ENCODE assay signal across 29 mouse cellular contexts in genomic region chr10:59636048-59636447, GRCm38 (mm10). TPM values are rescaled to one million over a fixed set of nuclear protein-coding genes. Genes with fewer than 3 reads are reported as not detected.
DNase-seq lines count a peak whose midpoint lies in the region; ATAC-seq and TF ChIP-seq lines count a peak whose summit lies in the region.
"Had no signal": no experiment of that assay in that cellular context is flagged by ENCODE, and none has a peak within 500 bp of the region (broad histone marks: within the 10 kb centered on the region; RNA-seq: fewer than 3 reads in every experiment).

No protein-coding gene starts in this region.

- no peak overlapping the region for H3K9ac ChIP-seq in embryonic facial prominence, embryonic 14.5 days (ENCODE audit: low read depth, low read length)
- H3K9ac ChIP-seq in midbrain, embryonic 11.5 days (ENCODE audit: low read length): no peak overlapping the region
- no peak overlapping the region for H3K9ac ChIP-seq in midbrain, embryonic 15.5 days
- H3K9ac ChIP-seq: embryonic facial prominence, embryonic 15.5 days; forebrain, embryonic 12.5 days; heart, embryonic 13.5 days; hindbrain, embryonic 15.5 days; kidney, embryonic 15.5 days; liver, embryonic 12.5 days; liver, postnatal 0 days; neural tube, embryonic 15.5 days had no signal

- peak; percentile 38; the same call in 1 of the 2 replicates for ATAC-seq in embryonic facial prominence, embryonic 14.5 days (ENCODE audit: low read depth)
- peak; percentile 70 for ATAC-seq in midbrain, embryonic 11.5 days (ENCODE audit: low FRiP score)
- ATAC-seq in midbrain, embryonic 15.5 days (replicated peaks): no peak
- ATAC-seq: liver, embryonic 12.5 days; liver, postnatal 0 days had no signal

- WGBS in embryonic facial prominence, embryonic 14.5 days: 74% methylated on average over 2 of the region's 2 CpGs
- 91% methylated on average over 2 of the region's 2 CpGs for WGBS in embryonic facial prominence, embryonic 10.5 days
- 49% methylated on average over 2 of the region's 2 CpGs for WGBS in midbrain, embryonic 11.5 days
- 45% methylated on average over 2 of the region's 2 CpGs for WGBS in midbrain, embryonic 15.5 days

- no peak for TF ChIP-seq CTCF in brain, embryonic 14.5 days (IDR thresholded peaks at IDR 0.05; ENCODE audit: borderline replicate concordance, extremely low read depth, insufficient read depth, insufficient read length)

- no peak overlapping the region for H3K4me2 ChIP-seq in embryonic facial prominence, embryonic 14.5 days (ENCODE audit: low read depth, low read length)
- no peak overlapping the region for H3K4me2 ChIP-seq in midbrain, embryonic 11.5 days
- no peak overlapping the region for H3K4me2 ChIP-seq in midbrain, embryonic 15.5 days
- H3K4me2 ChIP-seq: forebrain, embryonic 12.5 days; heart, embryonic 13.5 days; hindbrain, embryonic 15.5 days; liver, embryonic 12.5 days; neural tube, embryonic 15.5 days had no signal

- H3K36me3 ChIP-seq in embryonic facial prominence, embryonic 14.5 days (ENCODE audit: control insufficient read depth, insufficient read depth, low read length): no peaks in the 10 kb centered on the region
- no peaks in the 10 kb centered on the region for H3K36me3 ChIP-seq in embryonic facial prominence, embryonic 10.5 days (replicated peaks)
- H3K36me3 ChIP-seq in midbrain, embryonic 11.5 days (ENCODE audit: control insufficient read depth, insufficient read depth, low read length): no peaks in the 10 kb centered on the region
- H3K36me3 ChIP-seq in midbrain, embryonic 15.5 days (replicated peaks): no peaks in the 10 kb centered on the region
- H3K36me3 ChIP-seq: embryonic facial prominence, embryonic 15.5 days; forebrain, embryonic 12.5 days; heart, embryonic 13.5 days; hindbrain, embryonic 10.5 days; hindbrain, embryonic 15.5 days; kidney, embryonic 15.5 days; limb, embryonic 13.5 days; liver, embryonic 12.5 days; neural tube, embryonic 15.5 days had no signal

- TF ChIP-seq POLR2A in brain, embryonic 14.5 days (IDR thresholded peaks at IDR 0.05; ENCODE audit: borderline replicate concordance, extremely low read depth, insufficient read depth, insufficient read length, poor library complexity, severe bottlenecking): no peak

- no peak overlapping the region for H3K27ac ChIP-seq in embryonic facial prominence, embryonic 14.5 days (replicated peaks; ENCODE audit: low read depth, low read length)
- no peak overlapping the region for H3K27ac ChIP-seq in embryonic facial prominence, embryonic 10.5 days (replicated peaks)
- no peak overlapping the region for H3K27ac ChIP-seq in midbrain, embryonic 11.5 days (ENCODE audit: low read depth, low read length)
- H3K27ac ChIP-seq in midbrain, embryonic 15.5 days: no peak overlapping the region
- H3K27ac ChIP-seq: forebrain, embryonic 12.5 days; hindbrain, embryonic 10.5 days; hindbrain, embryonic 15.5 days; layer of hippocampus, adult 2 months; liver, embryonic 12.5 days; neural tube, embryonic 15.5 days had no signal

- H3K27me3 ChIP-seq in embryonic facial prominence, embryonic 14.5 days (replicated peaks; ENCODE audit: control insufficient read depth, insufficient read depth, low read length): no peaks in the 10 kb centered on the region
- no peaks in the 10 kb centered on the region for H3K27me3 ChIP-seq in embryonic facial prominence, embryonic 10.5 days (replicated peaks; ENCODE audit: low read depth, poor library complexity, severe bottlenecking)
- H3K27me3 ChIP-seq in midbrain, embryonic 11.5 days (ENCODE audit: control insufficient read depth, insufficient read depth, low read length): no peaks in the 10 kb centered on the region
- no peaks in the 10 kb centered on the region for H3K27me3 ChIP-seq in midbrain, embryonic 15.5 days (replicated peaks)
- H3K27me3 ChIP-seq: embryonic facial prominence, embryonic 15.5 days; forebrain, embryonic 12.5 days; heart, embryonic 13.5 days; hindbrain, embryonic 15.5 days; kidney, embryonic 15.5 days; limb, embryonic 13.5 days; liver, embryonic 12.5 days; neural tube, embryonic 15.5 days had no signal

- H3K4me1 ChIP-seq in embryonic facial prominence, embryonic 14.5 days (ENCODE audit: control insufficient read depth, insufficient read depth, low read length): peaks cover 12% of the 10 kb centered on the region; the same call in 1 of the 2 replicates
- H3K4me1 ChIP-seq in embryonic facial prominence, embryonic 10.5 days: peaks cover 19% of the 10 kb centered on the region
- peaks cover 2% of the 10 kb centered on the region; the same call in 1 of the 2 replicates for H3K4me1 ChIP-seq in midbrain, embryonic 11.5 days (ENCODE audit: control insufficient read depth, insufficient read depth, low read length)
- no peaks in the 10 kb centered on the region for H3K4me1 ChIP-seq in midbrain, embryonic 15.5 days
- H3K4me1 ChIP-seq: forebrain, embryonic 12.5 days; heart, embryonic 13.5 days; hindbrain, embryonic 10.5 days; hindbrain, embryonic 15.5 days; liver, embryonic 12.5 days; neural tube, embryonic 15.5 days had no signal

- H3K9me3 ChIP-seq in embryonic facial prominence, embryonic 14.5 days (ENCODE audit: control insufficient read depth, low read length): no peaks in the 10 kb centered on the region
- H3K9me3 ChIP-seq in embryonic facial prominence, embryonic 10.5 days: no peaks in the 10 kb centered on the region
- no peaks in the 10 kb centered on the region for H3K9me3 ChIP-seq in midbrain, embryonic 11.5 days (ENCODE audit: control insufficient read depth, low read length)
- no peaks in the 10 kb centered on the region for H3K9me3 ChIP-seq in midbrain, embryonic 15.5 days
- H3K9me3 ChIP-seq: embryonic facial prominence, embryonic 15.5 days; forebrain, embryonic 12.5 days; heart, embryonic 13.5 days; hindbrain, embryonic 10.5 days; hindbrain, embryonic 15.5 days; kidney, embryonic 15.5 days; limb, embryonic 13.5 days; liver, embryonic 12.5 days; neural tube, embryonic 15.5 days had no signal

- DNase-seq in embryonic facial prominence, embryonic 14.5 days (ENCODE audit: low spot score): peak; percentile 49
- DNase-seq in embryonic facial prominence, embryonic 10.5 days (ENCODE audit: low spot score): no peak
- DNase-seq in midbrain, embryonic 11.5 days (ENCODE audit: low spot score, missing footprints): peak; percentile 85
- DNase-seq in brain, embryonic 14.5 days (ENCODE audit: low read depth): peak; percentile 53
- DNase-seq in frontal cortex, adult 2 months (ENCODE audit: extremely low spot score in 1 of 2, low spot score in 1 of 2): no peak
- no peak for DNase-seq in yolk sac, embryonic 10.5 days (ENCODE audit: low spot score)
- DNase-seq: adrenal gland, postnatal 14 days; cerebellum, adult 18-20 months; cerebellum, postnatal 10 days; kidney, adult 18-20 months; liver, postnatal 0 days; lung, postnatal 4 days; right cerebral cortex, postnatal 25 days; spleen, adult 18-20 months; thymus, adult 2 months; thymus, postnatal 36 days had no signal

- no peak overlapping the region for H3K4me3 ChIP-seq in embryonic facial prominence, embryonic 14.5 days (ENCODE audit: low read depth, low read length)
- no peak overlapping the region for H3K4me3 ChIP-seq in embryonic facial prominence, embryonic 10.5 days
- H3K4me3 ChIP-seq in midbrain, embryonic 11.5 days (ENCODE audit: low read depth, low read length): no peak overlapping the region
- no peak overlapping the region for H3K4me3 ChIP-seq in midbrain, embryonic 15.5 days
- H3K4me3 ChIP-seq: forebrain, embryonic 12.5 days; heart, embryonic 13.5 days; hindbrain, embryonic 10.5 days; hindbrain, embryonic 15.5 days; layer of hippocampus, adult 2 months; neural tube, embryonic 15.5 days had no signal

RNA-seq across cellular contexts. Expression of gene Mcu, which starts 19.6 kb away (rescaled TPM):
- 47.9 and 48.1 TPM in 2 replicates for polyA plus RNA-seq in embryonic facial prominence, embryonic 14.5 days (2014; fragmentation: Nextera tagmentation; extraction: Ambion mirVana)
- 17.4 and 19.4 TPM in 2 replicates for polyA plus RNA-seq in embryonic facial prominence, embryonic 10.5 days (2016; fragmentation: Nextera tagmentation; extraction: Ambion mirVana)
- polyA plus RNA-seq in midbrain, embryonic 11.5 days (2014; fragmentation: Nextera tagmentation; extraction: Ambion mirVana): 17.7 and 18.4 TPM in 2 replicates
- polyA plus RNA-seq in midbrain, embryonic 15.5 days (2015; fragmentation: Nextera tagmentation; extraction: Ambion mirVana): 25.9 and 29.8 TPM in 2 replicates
- 11.4 and 17.3 TPM in 2 replicates for polyA plus RNA-seq in brain, embryonic 14.5 days (2012; rRNA removed)
- 28.5 and 30.0 TPM in 2 replicates for polyA plus RNA-seq in frontal cortex, adult 2 months (2012; rRNA removed)

RNA-seq across cellular contexts. Expression of gene Gm10322, which starts 20.2 kb away (rescaled TPM):
- polyA plus RNA-seq in embryonic facial prominence, embryonic 14.5 days (2014; fragmentation: Nextera tagmentation; extraction: Ambion mirVana): not detected in 2 replicates
- not detected in 2 replicates for polyA plus RNA-seq in embryonic facial prominence, embryonic 10.5 days (2016; fragmentation: Nextera tagmentation; extraction: Ambion mirVana)
- polyA plus RNA-seq in midbrain, embryonic 11.5 days (2014; fragmentation: Nextera tagmentation; extraction: Ambion mirVana): not detected in 2 replicates
- not detected in 2 replicates for polyA plus RNA-seq in midbrain, embryonic 15.5 days (2015; fragmentation: Nextera tagmentation; extraction: Ambion mirVana)
- not detected in 2 replicates for polyA plus RNA-seq in brain, embryonic 14.5 days (2012; rRNA removed)
- not detected in 2 replicates for polyA plus RNA-seq in frontal cortex, adult 2 months (2012; rRNA removed)
- polyA plus RNA-seq: embryonic facial prominence, embryonic 15.5 days; forebrain, embryonic 12.5 days; heart, embryonic 13.5 days; hindbrain, embryonic 10.5 days; hindbrain, embryonic 15.5 days; intestine, embryonic 14.5 days; kidney, embryonic 15.5 days; limb, embryonic 13.5 days; liver, embryonic 12.5 days; liver, postnatal 0 days; lung, embryonic 16.5 days; neural tube, embryonic 15.5 days had no signal

Comparison
In these comparisons a context has a peak if more than half of its experiments do, and no peak if none do; other contexts are left out.
1. DNase-seq: peak in embryonic facial prominence, embryonic 14.5 days (single experiment), midbrain, embryonic 11.5 days (single experiment) and brain, embryonic 14.5 days (single experiment); none in embryonic facial prominence, embryonic 10.5 days (single experiment), frontal cortex, adult 2 months (0 of 2) and yolk sac, embryonic 10.5 days (single experiment).